Mouse (Mus musculus): Measurements from ENCODE around the gene Cdc25b.

GRCm38 (mm10) chr2:131233307-131234126 is 46.8 kb downstream of the Cdc25b start, which contains the start of gene Mavs:
- TF ChIP-seq ZNF384 (IDR thresholded peaks at IDR 0.05; ENCODE audit: low read depth, low read length) = no peak
- TF ChIP-seq MAFK (IDR thresholded peaks at IDR 0.05; ENCODE audit: insufficient read depth, low read depth, low read length) = no peak

All from ES-E14 (cell line).